Mouse (Mus musculus) liver, embryonic 12.5 days (tissue): ENCODE data around the gene 9130023H24Rik. TPM values are rescaled to one million over a fixed set of nuclear protein-coding genes. Genes with fewer than 3 reads are reported as not detected.

Experiments used
- ATAC-seq: fragments of 200-750 bp; cut with Nextera tagmentation; 2 replicates; pipeline ENCODE4 v1.8.0; 2017; ENCODE audit warnings: moderate number of reproducible peaks, mild to moderate bottlenecking, moderate library complexity
- H3K27ac ChIP-seq: fragments of 300-500 bp; sonication (generic); 2 replicates; pipeline ENCODE4 v1.5.1; 2016; ENCODE audit warnings: mild to moderate bottlenecking
- H3K27me3 ChIP-seq: fragments of 300-500 bp; sonication (generic); replicated peaks from 2 replicates; pipeline ENCODE4 v1.6.1; 2016; ENCODE audit warnings: mild to moderate bottlenecking, moderate library complexity
- H3K36me3 ChIP-seq: fragments of 300-500 bp; sonication (generic); 2 replicates; pipeline ENCODE4 v1.6.1; 2016; ENCODE audit warnings: mild to moderate bottlenecking, moderate library complexity
- H3K4me1 ChIP-seq: fragments of 300-500 bp; sonication (generic); 2 replicates; pipeline ENCODE4 v1.6.1; 2016
- H3K4me2 ChIP-seq: fragments of 300-500 bp; sonication (generic); 2 replicates; pipeline ENCODE4 v1.6.1; 2016; ENCODE audit warnings: mild to moderate bottlenecking, moderate library complexity
- H3K4me3 ChIP-seq: fragments of 300-500 bp; sonication (generic); 2 replicates; pipeline ENCODE4 v1.5.1; 2016; ENCODE audit warnings: mild to moderate bottlenecking, moderate library complexity
- H3K9ac ChIP-seq: fragments of 300-500 bp; sonication (generic); 2 replicates; pipeline ENCODE4 v1.6.1; 2016; ENCODE audit warnings: mild to moderate bottlenecking, moderate library complexity
- H3K9me3 ChIP-seq: fragments of 300-500 bp; sonication (generic); replicated peaks from 2 replicates; pipeline ENCODE4 v1.6.1; 2016; ENCODE audit warnings: mild to moderate bottlenecking, moderate library complexity
- WGBS: fragments of 180-500 bp; shearing (Covaris S2); methylation state at CpG from one replicate; pipeline ENCODE4 v1.1.7; 2016; ENCODE audit not compliant: insufficient replicate concordance; 5-methylcytosine and 5-hydroxymethylcytosine counted together
- polyA plus RNA-seq: library from polyadenylated mRNA; unstranded; fragments of >200 nt; fragmentation: Nextera tagmentation; extraction: Ambion mirVana; gene quantifications from 2 replicates; pipeline ENCODE4 v1.2.1, GENCODE M21; 2016

Gene 9130023H24Rik
- polyA plus RNA-seq, result 2.9 and 3.1 TPM in 2 replicates

GRCm38 (mm10) chr7:128237927-128238778 is at the start of gene 9130023H24Rik:
9130023H24Rik (minus strand) TSS chr7:128238031.
- H3K9ac ChIP-seq, result peak within 1 kb of the TSS; percentile 88
- peaks cover 33% of the 10 kb centered on the region for H3K4me1 ChIP-seq
- H3K4me3 ChIP-seq, result peak within 1 kb of the TSS; percentile 81
- peak within 1 kb of the TSS; percentile 99 for H3K27ac ChIP-seq
- peak; percentile 90 for ATAC-seq
- H3K36me3 ChIP-seq, result peaks cover 44% of the 10 kb centered on the region
- peak within 1 kb of the TSS; percentile 87 for H3K4me2 ChIP-seq
- no peaks in the 10 kb centered on the region for H3K27me3 ChIP-seq
- H3K9me3 ChIP-seq, result no peaks in the 10 kb centered on the region
- under 1% methylated on average over 72 of the region's 72 CpGs for WGBS

GRCm38 (mm10) chr7:128285060-128285459 is 47.2 kb upstream of the 9130023H24Rik start:
- H3K9ac ChIP-seq, result no peak overlapping the region
- WGBS, result 87% methylated on average over 8 of the region's 8 CpGs
- peak overlapping the region; percentile 95; the same call in 1 of the 2 replicates for H3K27ac ChIP-seq
- peaks cover 69% of the 10 kb centered on the region for H3K4me1 ChIP-seq
- H3K4me2 ChIP-seq, result no peak overlapping the region
- H3K27me3 ChIP-seq, result no peaks in the 10 kb centered on the region
- ATAC-seq, result no peak
- H3K9me3 ChIP-seq, result no peaks in the 10 kb centered on the region
- H3K4me3 ChIP-seq, result no peak overlapping the region
- H3K36me3 ChIP-seq, result peaks cover 82% of the 10 kb centered on the region

- Histone ChIP-seq H3K36me3 (peaks cover 85% of the 10 kb centered on the region), H3K27ac (peak overlapping the region; percentile 95), H3K4me2 (no peak overlapping the region), H3K4me1 (peaks cover 68% of the 10 kb centered on the region), H3K4me3 (no peak overlapping the region), H3K27me3 (no peaks in the 10 kb centered on the region), H3K9ac (no peak overlapping the region), H3K9me3 (no peaks in the 10 kb centered on the region)
- WGBS, result 74% methylated on average over 5 of the region's 5 CpGs
- ATAC-seq, result no peak
Observed at GRCm38 (mm10) chr7:128284047-128284446, 46.2 kb upstream of the 9130023H24Rik start.

GRCm38 (mm10) chr7:128282532-128283244 is 44.9 kb upstream of the 9130023H24Rik start:
- Histone ChIP-seq H3K27me3 (no peaks in the 10 kb centered on the region), H3K9ac (no peak overlapping the region), H3K4me2 (no peak overlapping the region), H3K36me3 (peaks cover 91% of the 10 kb centered on the region), H3K9me3 (no peaks in the 10 kb centered on the region), H3K4me1 (peaks cover 56% of the 10 kb centered on the region), H3K4me3 (no peak overlapping the region), H3K27ac (peak overlapping the region; percentile 67)
- ATAC-seq, result no peak
- WGBS, result 71% methylated on average over 7 of the region's 7 CpGs

- Histone ChIP-seq H3K9ac (no peak overlapping the region), H3K4me2 (no peak overlapping the region), H3K4me3 (no peak overlapping the region), H3K9me3 (no peaks in the 10 kb centered on the region), H3K27me3 (no peaks in the 10 kb centered on the region), H3K4me1 (peaks cover 47% of the 10 kb centered on the region), H3K27ac (no peak overlapping the region), H3K36me3 (peaks cover 91% of the 10 kb centered on the region)
- ATAC-seq, result no peak
- WGBS, result 78% methylated on average over 11 of the region's 11 CpGs
Observed at GRCm38 (mm10) chr7:128281765-128282164, 43.9 kb upstream of the 9130023H24Rik start.

- 90% methylated on average over 4 of the region's 4 CpGs for WGBS
- H3K36me3 ChIP-seq, result peaks cover 91% of the 10 kb centered on the region
- no peak overlapping the region for H3K4me3 ChIP-seq
- H3K4me2 ChIP-seq, result no peak overlapping the region
- peaks cover 34% of the 10 kb centered on the region for H3K4me1 ChIP-seq
- H3K9ac ChIP-seq, result no peak overlapping the region
- no peak for ATAC-seq
- peak overlapping the region; percentile 32 for H3K27ac ChIP-seq
- H3K27me3 ChIP-seq, result no peaks in the 10 kb centered on the region
- no peaks in the 10 kb centered on the region for H3K9me3 ChIP-seq
Observed at GRCm38 (mm10) chr7:128279750-128280149, 41.9 kb upstream of the 9130023H24Rik start.

GRCm38 (mm10) chr7:128276051-128276450 is 38.2 kb upstream of the 9130023H24Rik start:
- 95% methylated on average over 6 of the region's 6 CpGs for WGBS
- peaks cover 100% of the 10 kb centered on the region for H3K36me3 ChIP-seq

GRCm38 (mm10) chr7:128271496-128271895 is 33.7 kb upstream of the 9130023H24Rik start:
- no peak overlapping the region for H3K4me3 ChIP-seq
- H3K9me3 ChIP-seq, result no peaks in the 10 kb centered on the region
- ATAC-seq, result no peak
- H3K4me2 ChIP-seq, result peak overlapping the region; percentile 65
- H3K4me1 ChIP-seq, result peaks cover 36% of the 10 kb centered on the region
- WGBS, result 91% methylated on average over 9 of the region's 9 CpGs
- peaks cover 58% of the 10 kb centered on the region for H3K36me3 ChIP-seq
- peak overlapping the region; percentile 90 for H3K27ac ChIP-seq
- H3K27me3 ChIP-seq, result peaks cover 23% of the 10 kb centered on the region; the same call in 1 of the 2 replicates
- H3K9ac ChIP-seq, result peak overlapping the region; percentile 51; the same call in 1 of the 2 replicates

More at GRCm38 (mm10) chr7:128276051-128276450, 38.2 kb upstream of the 9130023H24Rik start:
- Histone ChIP-seq H3K4me2 (no peak overlapping the region), H3K4me3 (no peak overlapping the region), H3K27me3 (no peaks in the 10 kb centered on the region), H3K27ac (no peak overlapping the region), H3K9ac (no peak overlapping the region), H3K9me3 (no peaks in the 10 kb centered on the region), H3K4me1 (peaks cover 31% of the 10 kb centered on the region)
- ATAC-seq, result no peak

GRCm38 (mm10) chr7:128270431-128270850 is 32.6 kb upstream of the 9130023H24Rik start:
- H3K4me1 ChIP-seq, result peaks cover 36% of the 10 kb centered on the region
- ATAC-seq, result peak; percentile 99
- no peaks in the 10 kb centered on the region for H3K9me3 ChIP-seq
- H3K27ac ChIP-seq, result peak overlapping the region; percentile 90
- whole genome bisulfite sequencing, result 20% methylated on average over 13 of the region's 13 CpGs
- peaks cover 33% of the 10 kb centered on the region for H3K27me3 ChIP-seq
- H3K4me3 ChIP-seq, result peak overlapping the region; percentile 14; the same call in 1 of the 2 replicates
- peaks cover 48% of the 10 kb centered on the region for H3K36me3 ChIP-seq
- peak overlapping the region; percentile 65 for H3K4me2 ChIP-seq
- peak overlapping the region; percentile 57 for H3K9ac ChIP-seq

GRCm38 (mm10) chr7:128267813-128268212 is 30.0 kb upstream of the 9130023H24Rik start:
- no peak overlapping the region for H3K4me2 ChIP-seq
- peaks cover 36% of the 10 kb centered on the region for H3K4me1 ChIP-seq
- H3K9me3 ChIP-seq, result no peaks in the 10 kb centered on the region
- no peak overlapping the region for H3K9ac ChIP-seq
- H3K27ac ChIP-seq, result no peak overlapping the region
- H3K27me3 ChIP-seq, result peaks cover 48% of the 10 kb centered on the region
- 74% methylated on average over 7 of the region's 7 CpGs for WGBS
- H3K36me3 ChIP-seq, result peaks cover 21% of the 10 kb centered on the region
- no peak for ATAC-seq
- H3K4me3 ChIP-seq, result no peak overlapping the region

- Histone ChIP-seq H3K36me3 (peaks cover 17% of the 10 kb centered on the region), H3K27me3 (peaks cover 52% of the 10 kb centered on the region), H3K27ac (no peak overlapping the region), H3K4me3 (no peak overlapping the region), H3K9me3 (no peaks in the 10 kb centered on the region), H3K9ac (no peak overlapping the region), H3K4me2 (no peak overlapping the region), H3K4me1 (peaks cover 36% of the 10 kb centered on the region)
- 55% methylated on average over 13 of the region's 13 CpGs for WGBS
- no peak for ATAC-seq
Observed at GRCm38 (mm10) chr7:128267391-128267790, 29.6 kb upstream of the 9130023H24Rik start.

GRCm38 (mm10) chr7:128266056-128266455 is 28.2 kb upstream of the 9130023H24Rik start:
- Histone ChIP-seq H3K4me2 (no peak overlapping the region), H3K4me1 (peaks cover 23% of the 10 kb centered on the region), H3K27ac (no peak overlapping the region), H3K36me3 (peaks cover 4% of the 10 kb centered on the region), H3K4me3 (no peak overlapping the region), H3K9ac (no peak overlapping the region), H3K27me3 (peaks cover 57% of the 10 kb centered on the region), H3K9me3 (no peaks in the 10 kb centered on the region)
- 60% methylated on average over 5 of the region's 5 CpGs for WGBS
- no peak for ATAC-seq
